Mouse (Mus musculus) embryonic fibroblast, embryonic 13.5 days (primary cell): ENCODE data around the gene Lcp1. TPM values are rescaled to one million over a fixed set of nuclear protein-coding genes. Genes with fewer than 3 reads are reported as not detected.

Source experiments
- H3K27ac ChIP-seq: 2 replicates; pipeline ENCODE4 v1.5.1; 2012; ENCODE audit warnings: low read length, control low read depth, inconsistent platforms; ENCODE audit not compliant: insufficient read depth
- H3K4me1 ChIP-seq: 2 replicates; pipeline ENCODE4 v1.6.1; 2011; ENCODE audit warnings: low read length; ENCODE audit not compliant: control insufficient read depth, insufficient read depth
- H3K4me3 ChIP-seq: 2 replicates; pipeline ENCODE4 v1.5.1; 2011; ENCODE audit warnings: mild to moderate bottlenecking, control low read depth, low read length; ENCODE audit not compliant: insufficient read depth
- CTCF ChIP-seq: IDR thresholded peaks from 2 replicates; pipeline ENCODE4 v1.5.1; 2011; ENCODE audit warnings: mild to moderate bottlenecking, control low read depth, low read length, moderate library complexity, borderline replicate concordance; ENCODE audit not compliant: insufficient read depth
- POLR2A ChIP-seq: IDR thresholded peaks from 2 replicates; pipeline ENCODE4 v1.6.1; 2011; ENCODE audit warnings: low read depth, mild to moderate bottlenecking, control low read depth, low read length, moderate library complexity
- polyA plus RNA-seq: library from polyadenylated mRNA; stranded (reverse); fragments of >200 nt; gene quantifications from 2 replicates; pipeline ENCODE4 v1.2.4, GENCODE M21; 2011; ENCODE audit warnings: low read depth; ENCODE audit not compliant: missing spikeins, insufficient read length

The Lcp1 gene
- polyA plus RNA-seq, 1 experiment, result 8.6 TPM

- TF ChIP-seq CTCF (no peak), POLR2A (no peak)
- no peak overlapping the region for H3K4me3 ChIP-seq
- no peaks in the 10 kb centered on the region for H3K4me1 ChIP-seq
- no peak overlapping the region for H3K27ac ChIP-seq
Observed at GRCm38 (mm10) chr14:75227453-75228084, 96.7 kb downstream of the Lcp1 start.

- no peak for TF ChIP-seq POLR2A
- no peak for TF ChIP-seq CTCF
- Histone ChIP-seq H3K4me3 (no peak overlapping the region), H3K27ac (no peak overlapping the region), H3K4me1 (no peaks in the 10 kb centered on the region)
Observed at GRCm38 (mm10) chr14:75229834-75230233, 98.9 kb downstream of the Lcp1 start.

- Histone ChIP-seq H3K4me1 (no peaks in the 10 kb centered on the region), H3K4me3 (no peak overlapping the region), H3K27ac (no peak overlapping the region)
- TF ChIP-seq POLR2A (no peak), CTCF (no peak)
Observed at GRCm38 (mm10) chr14:75233070-75233469, 102.2 kb downstream of the Lcp1 start.

GRCm38 (mm10) chr14:75235552-75235951 is 104.7 kb downstream of the Lcp1 start:
- Histone ChIP-seq H3K4me1 (no peaks in the 10 kb centered on the region), H3K4me3 (no peak overlapping the region), H3K27ac (no peak overlapping the region)
- TF ChIP-seq POLR2A (no peak), CTCF (no peak)

GRCm38 (mm10) chr14:75235955-75236635 is 105.2 kb downstream of the Lcp1 start:
- no peaks in the 10 kb centered on the region for H3K4me1 ChIP-seq
- no peak overlapping the region for H3K27ac ChIP-seq
- no peak overlapping the region for H3K4me3 ChIP-seq
- TF ChIP-seq CTCF, result no peak
- TF ChIP-seq POLR2A, result no peak

- Histone ChIP-seq H3K4me1 (no peaks in the 10 kb centered on the region), H3K27ac (no peak overlapping the region), H3K4me3 (no peak overlapping the region)
- no peak for TF ChIP-seq CTCF
Observed at GRCm38 (mm10) chr14:75236636-75237003, 105.7 kb downstream of the Lcp1 start.

- TF ChIP-seq POLR2A (no peak), CTCF (no peak)
- Histone ChIP-seq H3K27ac (no peak overlapping the region), H3K4me3 (no peak overlapping the region), H3K4me1 (no peaks in the 10 kb centered on the region)
Observed at GRCm38 (mm10) chr14:75237096-75237495, 106.2 kb downstream of the Lcp1 start.

GRCm38 (mm10) chr14:75238054-75238692 is 107.3 kb downstream of the Lcp1 start:
- Histone ChIP-seq H3K27ac (no peak overlapping the region), H3K4me3 (no peak overlapping the region), H3K4me1 (no peaks in the 10 kb centered on the region)
- TF ChIP-seq POLR2A, result no peak
- no peak for TF ChIP-seq CTCF

- no peaks in the 10 kb centered on the region for H3K4me1 ChIP-seq
- H3K27ac ChIP-seq, result no peak within 1 kb of the TSS
- no peak within 1 kb of the TSS for H3K4me3 ChIP-seq
- no peak for TF ChIP-seq POLR2A
- no peak for TF ChIP-seq CTCF
Observed at GRCm38 (mm10) chr14:75242087-75242486, 111.2 kb downstream of the Lcp1 start, which contains the start of gene Cpb2. Cpb2 (plus strand) TSS chr14:75242287.
